Mouse (Mus musculus) megakaryocyte-erythroid progenitor cell, adult 5-6 weeks (primary cell): Measurements from ENCODE around the gene Frrs1l. TPM values are rescaled to one million over a fixed set of nuclear protein-coding genes. Genes with fewer than 3 reads are reported as not detected.

Experiments
- ATAC-seq: replicated peaks from 2 replicates; pipeline ENCODE4 v1.8.0; 2016; ENCODE audit warnings: mild to moderate bottlenecking, inconsistent platforms; ENCODE audit not compliant: severe bottlenecking, poor library complexity, low FRiP score, low TSS enrichment
- total RNA-seq, 2 experiments: library from RNA; stranded (forward) in 1 of 2; stranded (reverse) in 1 of 2; fragments of 200-1000, 215-1000 nt in 1 of 2; fragments of >200 nt in 1 of 2; fragmentation: Nextera tagmentation in 1 of 2; gene quantifications; 2 replicates each; pipeline ENCODE4 v1.2.3; 2014 to 2017

The Frrs1l gene
- total RNA-seq, 2 experiments from 2014 or later: not detected

- ATAC-seq: no peak
Measured at GRCm38 (mm10) chr4:56926971-56927370, 63.2 kb downstream of the Frrs1l start.

- ATAC-seq: peak; percentile 68
Measured at GRCm38 (mm10) chr4:56922229-56922628, 68.0 kb downstream of the Frrs1l start.

GRCm38 (mm10) chr4:56915732-56916325 lies 74.4 kb downstream of the Frrs1l start:
- ATAC-seq: no peak

- ATAC-seq: no peak
Measured at GRCm38 (mm10) chr4:56914761-56915160, 75.4 kb downstream of the Frrs1l start.

GRCm38 (mm10) chr4:56914338-56914737 lies 75.9 kb downstream of the Frrs1l start:
- ATAC-seq: no peak

- no peak for ATAC-seq
Measured at GRCm38 (mm10) chr4:56912382-56913001, 77.7 kb downstream of the Frrs1l start.

GRCm38 (mm10) chr4:56909568-56909967 lies 80.6 kb downstream of the Frrs1l start:
- ATAC-seq: no peak

GRCm38 (mm10) chr4:56907671-56908070 lies 82.5 kb downstream of the Frrs1l start:
- no peak for ATAC-seq

Other genes with a start within 250 kb of the Frrs1l start
- not detected in 2 replicates for gene Actl7b, start 248.9 kb downstream of the Frrs1l start, total RNA-seq (2014; fragmentation: Nextera tagmentation)
- gene Actl7b, start 248.9 kb downstream of the Frrs1l start, total RNA-seq (2017): 2.5 TPM in 1 of 2 replicates, not detected in the other
- not detected in 2 replicates for gene Actl7a, start 247.0 kb downstream of the Frrs1l start, total RNA-seq (2014; fragmentation: Nextera tagmentation)
- gene Actl7a, start 247.0 kb downstream of the Frrs1l start, total RNA-seq (2017): not detected in 2 replicates
- 83.2 and 87.6 TPM in 2 replicates for gene Elp1, start 188.1 kb downstream of the Frrs1l start, total RNA-seq (2014; fragmentation: Nextera tagmentation)
- 29.9 and 34.8 TPM in 2 replicates for gene Elp1, start 188.1 kb downstream of the Frrs1l start, total RNA-seq (2017)
- 28.4 and 35.5 TPM in 2 replicates for gene Fam206a, start 188.0 kb downstream of the Frrs1l start, total RNA-seq (2014; fragmentation: Nextera tagmentation)
- 5.6 and 7.3 TPM in 2 replicates for gene Fam206a, start 188.0 kb downstream of the Frrs1l start, total RNA-seq (2017)
- 1.1 and 8.7 TPM in 2 replicates for gene Ctnnal1, start 125.2 kb downstream of the Frrs1l start, total RNA-seq (2014; fragmentation: Nextera tagmentation)
- gene Ctnnal1, start 125.2 kb downstream of the Frrs1l start, total RNA-seq (2017): 5.6 and 7.6 TPM in 2 replicates
- 9.0 and 11.8 TPM in 2 replicates for gene Tmem245, start 43.0 kb downstream of the Frrs1l start, total RNA-seq (2014; fragmentation: Nextera tagmentation)
- gene Tmem245, start 43.0 kb downstream of the Frrs1l start, total RNA-seq (2017): 4.7 and 6.1 TPM in 2 replicates
- gene Epb41l4b, start 153.0 kb upstream of the Frrs1l start, total RNA-seq (2014; fragmentation: Nextera tagmentation): 1.6 and 3.5 TPM in 2 replicates
- 0.47 and 3.0 TPM in 2 replicates for gene Epb41l4b, start 153.0 kb upstream of the Frrs1l start, total RNA-seq (2017)